Mouse (Mus musculus): ENCODE results near the gene Vmn2r57. TPM values are rescaled to one million over a fixed set of nuclear protein-coding genes. Genes with fewer than 3 reads are reported as not detected.
"Not testable (repeated sequence)": the region's sequence is repeated elsewhere in the genome, so short reads cannot be mapped to it uniquely, and the experiment has no call there.

Gene Vmn2r57
- total RNA-seq (2015) (not detected in 2 replicates), total RNA-seq (2017) (not detected in 2 replicates)

- not testable (repeated sequence) for ATAC-seq (ENCODE audit: poor library complexity, severe bottlenecking)
Observed at GRCm38 (mm10) chr7:41448596-41448995, at the start of gene Vmn2r57. Vmn2r57 (minus strand) TSS chr7:41448696.

- ATAC-seq (ENCODE audit: poor library complexity, severe bottlenecking) = no peak
Observed at GRCm38 (mm10) chr7:41497871-41498270, 49.4 kb upstream of the Vmn2r57 start.

- no peak for ATAC-seq (ENCODE audit: poor library complexity, severe bottlenecking)
Observed at GRCm38 (mm10) chr7:41451864-41452263, 3.4 kb upstream of the Vmn2r57 start.

GRCm38 (mm10) chr7:41394130-41394529 lies 54.4 kb downstream of the Vmn2r57 start:
- no peak for ATAC-seq (ENCODE audit: poor library complexity, severe bottlenecking)

GRCm38 (mm10) chr7:41393048-41393971 lies 55.2 kb downstream of the Vmn2r57 start, which contains the start of gene AI987944:
AI987944 (minus strand) TSS chr7:41393379.
- ATAC-seq (ENCODE audit: poor library complexity, severe bottlenecking) = peak; percentile 94

Other genes with a start within 250 kb of the Vmn2r57 start
- 15.2 and 25.2 TPM in 2 replicates for gene AI987944, start 55.3 kb downstream of the Vmn2r57 start, total RNA-seq (2015)
- gene AI987944, start 55.3 kb downstream of the Vmn2r57 start, total RNA-seq (2017) = 24.0 and 26.9 TPM in 2 replicates
- gene Gm20449, start 50.7 kb upstream of the Vmn2r57 start, total RNA-seq (2015) = not detected in 2 replicates
- gene Gm20449, start 50.7 kb upstream of the Vmn2r57 start, total RNA-seq (2017) = not detected in 2 replicates
- 5.4 and 8.5 TPM in 2 replicates for gene AW146154, start 51.2 kb upstream of the Vmn2r57 start, total RNA-seq (2015)
- 7.4 and 7.9 TPM in 2 replicates for gene AW146154, start 51.2 kb upstream of the Vmn2r57 start, total RNA-seq (2017)
- gene Gm6871, start 125.0 kb upstream of the Vmn2r57 start, total RNA-seq (2015) = not detected in 2 replicates
- gene Gm6871, start 125.0 kb upstream of the Vmn2r57 start, total RNA-seq (2017) = not detected in 2 replicates
- gene 2610021A01Rik, start 150.5 kb upstream of the Vmn2r57 start, total RNA-seq (2015) = 10.3 and 10.6 TPM in 2 replicates
- gene 2610021A01Rik, start 150.5 kb upstream of the Vmn2r57 start, total RNA-seq (2017) = 7.8 and 8.7 TPM in 2 replicates
- gene Zfp788, start 184.5 kb upstream of the Vmn2r57 start, total RNA-seq (2015) = 4.6 and 10.9 TPM in 2 replicates
- 4.7 and 8.2 TPM in 2 replicates for gene Zfp788, start 184.5 kb upstream of the Vmn2r57 start, total RNA-seq (2017)

Data from megakaryocyte, adult 5-6 weeks (primary cell).